Mouse (Mus musculus) embryonic facial prominence, embryonic 14.5 days (tissue): Measurements from ENCODE around the gene Slc4a5. TPM values are rescaled to one million over a fixed set of nuclear protein-coding genes. Genes with fewer than 3 reads are reported as not detected.

ENCODE experiments used
- polyA plus RNA-seq: library from polyadenylated mRNA; unstranded; fragments of >200 nt; fragmentation: Nextera tagmentation; extraction: Ambion mirVana; gene quantifications from 2 replicates; pipeline ENCODE4 v1.2.1, GENCODE M21; 2014

The Slc4a5 gene
- polyA plus RNA-seq, 1 experiment from 2014 or later: 0.57 TPM

Other genes with a start within 250 kb of the Slc4a5 start
- gene Dok1, start 186.4 kb upstream of the Slc4a5 start, polyA plus RNA-seq: 6.7 and 8.7 TPM in 2 replicates
- 19.7 and 21.4 TPM in 2 replicates for gene Loxl3, start 185.7 kb upstream of the Slc4a5 start, polyA plus RNA-seq
- gene Aup1, start 165.3 kb upstream of the Slc4a5 start, polyA plus RNA-seq: 118 and 121 TPM in 2 replicates
- 43.0 and 46.3 TPM in 2 replicates for gene Htra2, start 164.6 kb upstream of the Slc4a5 start, polyA plus RNA-seq
- 0.65 and 0.67 TPM in 2 replicates for gene Dqx1, start 162.0 kb upstream of the Slc4a5 start, polyA plus RNA-seq
- gene Tlx2, start 149.5 kb upstream of the Slc4a5 start, polyA plus RNA-seq: 2.9 and 3.4 TPM in 2 replicates
- 22.6 and 25.8 TPM in 2 replicates for gene Pcgf1, start 142.0 kb upstream of the Slc4a5 start, polyA plus RNA-seq
- gene Lbx2, start 133.5 kb upstream of the Slc4a5 start, polyA plus RNA-seq: 0.71 and 0.87 TPM in 2 replicates
- gene Ccdc142, start 118.2 kb upstream of the Slc4a5 start, polyA plus RNA-seq: 1.3 and 3.4 TPM in 2 replicates
- 2.1 TPM in 2 replicates for gene Gm42688, start 118.2 kb upstream of the Slc4a5 start, polyA plus RNA-seq
- gene Mrpl53, start 110.8 kb upstream of the Slc4a5 start, polyA plus RNA-seq: 136 and 145 TPM in 2 replicates
- 48.7 and 49.3 TPM in 2 replicates for gene Mogs, start 104.3 kb upstream of the Slc4a5 start, polyA plus RNA-seq
- 61.8 and 82.1 TPM in 2 replicates for gene Wbp1, start 98.3 kb upstream of the Slc4a5 start, polyA plus RNA-seq
- gene Ino80b, start 94.4 kb upstream of the Slc4a5 start, polyA plus RNA-seq: 13.6 and 14.1 TPM in 2 replicates
- 25.8 and 30.4 TPM in 2 replicates for gene Rtkn, start 84.4 kb upstream of the Slc4a5 start, polyA plus RNA-seq
- gene Wdr54, start 63.4 kb upstream of the Slc4a5 start, polyA plus RNA-seq: 5.8 and 7.0 TPM in 2 replicates
- gene 1700003E16Rik, start 63.4 kb upstream of the Slc4a5 start, polyA plus RNA-seq: 3.1 and 6.3 TPM in 2 replicates
- gene Dctn1, start 53.9 kb upstream of the Slc4a5 start, polyA plus RNA-seq: 84.5 and 101 TPM in 2 replicates
- 34.6 and 40.8 TPM in 2 replicates for gene Mthfd2, start 106.1 kb downstream of the Slc4a5 start, polyA plus RNA-seq
- 80.3 and 80.7 TPM in 2 replicates for gene Mob1a, start 106.2 kb downstream of the Slc4a5 start, polyA plus RNA-seq
- gene Bola3, start 129.3 kb downstream of the Slc4a5 start, polyA plus RNA-seq: 135 and 154 TPM in 2 replicates
- 32.4 and 37.3 TPM in 2 replicates for gene Tet3, start 239.3 kb downstream of the Slc4a5 start, polyA plus RNA-seq